In genomic region chr2:122611654-122611973, GRCm38 (mm10) we compare ENCODE assay signal across 7 mouse cellular contexts. TPM values are rescaled to one million over a fixed set of nuclear protein-coding genes. Genes with fewer than 3 reads are reported as not detected.
A peak's percentile ranks its signal among the peaks of the same experiment; 100 is the strongest.
DNase-seq lines count a peak whose midpoint lies in the region; ATAC-seq and TF ChIP-seq lines count a peak whose summit lies in the region.

No protein-coding gene starts in this region.

- H3K27ac ChIP-seq in neural tube, embryonic 11.5 days (ENCODE audit: low read depth, low read length): no peak overlapping the region
- no peak overlapping the region for H3K27ac ChIP-seq in forebrain, postnatal 0 days (ENCODE audit: low read depth, low read length)
- H3K27ac ChIP-seq in liver, embryonic 16.5 days (ENCODE audit: low read length): no peak overlapping the region

- TF ChIP-seq CTCF in forebrain, postnatal 0 days (IDR thresholded peaks at IDR 0.05; ENCODE audit: low read depth): no peak

- ATAC-seq in neural tube, embryonic 11.5 days (ENCODE audit: insufficient read depth, low FRiP score, low TSS enrichment): no peak
- no peak for ATAC-seq in forebrain, postnatal 0 days
- no peak for ATAC-seq in liver, embryonic 16.5 days (ENCODE audit: low read depth)

- no peak overlapping the region for H3K9ac ChIP-seq in neural tube, embryonic 11.5 days (ENCODE audit: low read length)
- peak overlapping the region; percentile 70; the same call in 1 of the 2 replicates for H3K9ac ChIP-seq in forebrain, postnatal 0 days
- H3K9ac ChIP-seq in liver, embryonic 16.5 days (ENCODE audit: low read depth, low read length): peak overlapping the region; percentile 49; the same call in 1 of the 2 replicates

- no peak overlapping the region for H3K4me3 ChIP-seq in neural tube, embryonic 11.5 days (ENCODE audit: low read depth, low read length)
- peak overlapping the region; percentile 55 for H3K4me3 ChIP-seq in forebrain, postnatal 0 days (ENCODE audit: low read depth, low read length)
- H3K4me3 ChIP-seq in liver, embryonic 16.5 days (ENCODE audit: low read depth, low read length): peak overlapping the region; percentile 59

- H3K9me3 ChIP-seq in neural tube, embryonic 11.5 days (ENCODE audit: control insufficient read depth, low read length): no peaks in the 10 kb centered on the region
- no peaks in the 10 kb centered on the region for H3K9me3 ChIP-seq in forebrain, postnatal 0 days (ENCODE audit: low read length)
- H3K9me3 ChIP-seq in liver, embryonic 16.5 days (replicated peaks; ENCODE audit: control insufficient read depth, low read length): no peaks in the 10 kb centered on the region

- H3K4me1 ChIP-seq in neural tube, embryonic 11.5 days (ENCODE audit: control insufficient read depth, insufficient read depth, low read length): no peaks in the 10 kb centered on the region
- no peaks in the 10 kb centered on the region; the same call in 1 of the 2 replicates for H3K4me1 ChIP-seq in forebrain, postnatal 0 days (ENCODE audit: insufficient read depth)
- no peaks in the 10 kb centered on the region; the same call in 1 of the 2 replicates for H3K4me1 ChIP-seq in liver, embryonic 16.5 days (ENCODE audit: control insufficient read depth, low read depth, low read length)

- H3K4me2 ChIP-seq in neural tube, embryonic 11.5 days (ENCODE audit: low read depth): peak overlapping the region; percentile 67
- H3K4me2 ChIP-seq in forebrain, postnatal 0 days (ENCODE audit: low read depth): peak overlapping the region; percentile 70
- H3K4me2 ChIP-seq in liver, embryonic 16.5 days (ENCODE audit: low read depth, low read length): peak overlapping the region; percentile 75

- DNase-seq in neural tube, embryonic 11.5 days (ENCODE audit: low spot score): no peak
- no peak for DNase-seq in neural tube, embryonic 10.5 days (ENCODE audit: extremely low spot score, low spot score)
- DNase-seq in forebrain, postnatal 0 days: no peak
- no peak for DNase-seq in right cerebral cortex, adult 18-20 months
- DNase-seq in ovary, postnatal 10 days (ENCODE audit: low spot score): no peak
- no peak for DNase-seq in frontal cortex, adult 2 months (ENCODE audit: extremely low spot score in 1 of 2, low spot score in 1 of 2)

- 87% methylated on average over 4 of the region's 4 CpGs for WGBS in neural tube, embryonic 11.5 days
- 89% methylated on average over 4 of the region's 4 CpGs for WGBS in forebrain, postnatal 0 days
- 63% methylated on average over 4 of the region's 4 CpGs for whole genome bisulfite sequencing in liver, embryonic 16.5 days (ENCODE audit: insufficient replicate concordance)

- 0 out of 2 replicates have a peak, but pooled peaks cover 2% of the 10 kb centered on the region for H3K27me3 ChIP-seq in neural tube, embryonic 11.5 days (ENCODE audit: control insufficient read depth, insufficient read depth, low read length)
- no peaks in the 10 kb centered on the region for H3K27me3 ChIP-seq in forebrain, postnatal 0 days (ENCODE audit: insufficient read depth, low read length)
- H3K27me3 ChIP-seq in liver, embryonic 16.5 days (ENCODE audit: control insufficient read depth, insufficient read depth, low read depth, low read length): peaks cover 3% of the 10 kb centered on the region

- no peaks in the 10 kb centered on the region for H3K36me3 ChIP-seq in neural tube, embryonic 11.5 days (ENCODE audit: control insufficient read depth, insufficient read depth, low read length)
- no peaks in the 10 kb centered on the region for H3K36me3 ChIP-seq in forebrain, postnatal 0 days (ENCODE audit: insufficient read depth)
- no peaks in the 10 kb centered on the region for H3K36me3 ChIP-seq in liver, embryonic 16.5 days (ENCODE audit: control insufficient read depth, insufficient read depth)

RNA-seq across cellular contexts. Expression of gene Gatm, which starts 0.5 kb away (rescaled TPM):
- 18.8 and 21.9 TPM in 2 replicates for polyA plus RNA-seq in neural tube, embryonic 11.5 days (2014; fragmentation: Nextera tagmentation; extraction: Ambion mirVana)
- 47.6 and 48.2 TPM in 2 replicates for total RNA-seq in forebrain, postnatal 0 days (2014; rRNA removed)
- polyA plus RNA-seq in forebrain, postnatal 0 days (2015; fragmentation: Nextera tagmentation; extraction: Ambion mirVana): 53.0 and 59.7 TPM in 2 replicates
- 27.4 and 29.7 TPM in 2 replicates for polyA plus RNA-seq in liver, embryonic 16.5 days (2015; fragmentation: Nextera tagmentation; extraction: Ambion mirVana)
- 111 and 114 TPM in 2 replicates for polyA plus RNA-seq in frontal cortex, adult 2 months (2012; rRNA removed)

RNA-seq across cellular contexts. Expression of gene AA467197, which starts 25.2 kb away (rescaled TPM):
- polyA plus RNA-seq in neural tube, embryonic 11.5 days (2014; fragmentation: Nextera tagmentation; extraction: Ambion mirVana): 0.53 and 0.81 TPM in 2 replicates
- 0.46 and 1.4 TPM in 2 replicates for total RNA-seq in forebrain, postnatal 0 days (2014; rRNA removed)
- 0.59 TPM in 1 of 2 replicates, not detected in the other for polyA plus RNA-seq in forebrain, postnatal 0 days (2015; fragmentation: Nextera tagmentation; extraction: Ambion mirVana)
- polyA plus RNA-seq in liver, embryonic 16.5 days (2015; fragmentation: Nextera tagmentation; extraction: Ambion mirVana): 1.7 and 2.5 TPM in 2 replicates
- 0.57 and 0.68 TPM in 2 replicates for polyA plus RNA-seq in frontal cortex, adult 2 months (2012; rRNA removed)
